ENCODE assay signal across 8 mouse cellular contexts in genomic region chrX:164381618-164382408, GRCm38 (mm10). TPM values are rescaled to one million over a fixed set of nuclear protein-coding genes. Genes with fewer than 3 reads are reported as not detected.
DNase-seq lines count a peak whose midpoint lies in the region; ATAC-seq lines count a peak whose summit lies in the region.

No protein-coding gene starts in this region.

- DNase-seq in adrenal gland, adult 18-20 months (ENCODE audit: low spot score in 2 of 2) = peak; percentile 67 to 72
- peak; percentile 90 for DNase-seq in embryo, embryonic 10.5 days (ENCODE audit: low spot score)
- DNase-seq in gastrocnemius, postnatal 10 days = peak; percentile 72
- peak; percentile 86 for DNase-seq in induced T-regulatory cell, adult 2 months (ENCODE audit: low read depth)
- DNase-seq in left cerebral cortex, postnatal 10 days (ENCODE audit: extremely low spot score in 1 of 2, low spot score in 2 of 2) = peak; percentile 24 to 81
- peak; percentile 71 to 83 for DNase-seq in right cerebral cortex, postnatal 10 days (ENCODE audit: low spot score in 2 of 2)
- DNase-seq in urinary bladder, postnatal 25 days (ENCODE audit: low spot score) = peak; percentile 73

- ATAC-seq in megakaryocyte progenitor cell, adult 5-6 weeks (replicated peaks; ENCODE audit: poor library complexity) = peak; percentile 100

- intact Hi-C loops in left cerebral cortex, postnatal 10 days (cut with DNase I) = no loop called here

RNA-seq across cellular contexts. Expression of gene Vegfd, which starts 8.6 kb away (rescaled TPM):
- 10 to 100 TPM; 26.2 to 65.4 TPM for total RNA-seq in adrenal gland, adult 18-20 months (2021)
- total RNA-seq in gastrocnemius, postnatal 10 days (2021) = 1 to 10 TPM; 2.1 to 3.3 TPM
- total RNA-seq in left cerebral cortex, postnatal 10 days (2021) = 1 to 10 TPM; 3.3 to 3.6 TPM
- total RNA-seq in megakaryocyte progenitor cell, adult 5-6 weeks (2015) = not detected in 2 replicates
- not detected in 2 replicates for total RNA-seq in megakaryocyte progenitor cell, adult 5-6 weeks (2017)

RNA-seq across cellular contexts. Expression of gene Piga, which starts 37.8 kb away (rescaled TPM):
- 10 to 100 TPM in 1 of 2 experiments, 1 to 10 TPM in 1; 5.1 to 13.2 TPM for total RNA-seq in adrenal gland, adult 18-20 months (2021)
- total RNA-seq in gastrocnemius, postnatal 10 days (2021) = 1 to 10 TPM; 1.9 to 3.0 TPM
- 1 to 10 TPM; 5.7 TPM for total RNA-seq in left cerebral cortex, postnatal 10 days (2021)
- total RNA-seq in megakaryocyte progenitor cell, adult 5-6 weeks (2015) = 14.4 and 18.6 TPM in 2 replicates
- 23.3 and 27.8 TPM in 2 replicates for total RNA-seq in megakaryocyte progenitor cell, adult 5-6 weeks (2017)

RNA-seq across cellular contexts. Expression of gene Asb11, which starts 55.0 kb away (rescaled TPM):
- under 1 TPM; 0.42 to 0.46 TPM for total RNA-seq in adrenal gland, adult 18-20 months (2021)
- 10 to 100 TPM in 1 of 2 experiments, 1 to 10 TPM in 1; 9.3 to 17.8 TPM for total RNA-seq in gastrocnemius, postnatal 10 days (2021)
- 1 to 10 TPM; 2.8 to 3.4 TPM for total RNA-seq in left cerebral cortex, postnatal 10 days (2021)
- total RNA-seq in megakaryocyte progenitor cell, adult 5-6 weeks (2015) = not detected in 2 replicates
- total RNA-seq in megakaryocyte progenitor cell, adult 5-6 weeks (2017) = not detected in 2 replicates

Comparison
In these comparisons a context has a peak if more than half of its experiments do, and no peak if none do; other contexts are left out.
1. Peak in every context shown above with its lines: DNase-seq and ATAC-seq.
2. RNA of gene Vegfd, which starts 8.6 kb away (total RNA-seq): 26.2 to 65.4 TPM in adrenal gland, adult 18-20 months; 3.3 to 3.6 TPM in left cerebral cortex, postnatal 10 days, 2.1 to 3.3 TPM in gastrocnemius, postnatal 10 days and not detected in megakaryocyte progenitor cell, adult 5-6 weeks; every median in the first group is over 4 times any median in the second.